8 mouse cellular contexts compared by ENCODE assay signal in the genomic region with DNA sequence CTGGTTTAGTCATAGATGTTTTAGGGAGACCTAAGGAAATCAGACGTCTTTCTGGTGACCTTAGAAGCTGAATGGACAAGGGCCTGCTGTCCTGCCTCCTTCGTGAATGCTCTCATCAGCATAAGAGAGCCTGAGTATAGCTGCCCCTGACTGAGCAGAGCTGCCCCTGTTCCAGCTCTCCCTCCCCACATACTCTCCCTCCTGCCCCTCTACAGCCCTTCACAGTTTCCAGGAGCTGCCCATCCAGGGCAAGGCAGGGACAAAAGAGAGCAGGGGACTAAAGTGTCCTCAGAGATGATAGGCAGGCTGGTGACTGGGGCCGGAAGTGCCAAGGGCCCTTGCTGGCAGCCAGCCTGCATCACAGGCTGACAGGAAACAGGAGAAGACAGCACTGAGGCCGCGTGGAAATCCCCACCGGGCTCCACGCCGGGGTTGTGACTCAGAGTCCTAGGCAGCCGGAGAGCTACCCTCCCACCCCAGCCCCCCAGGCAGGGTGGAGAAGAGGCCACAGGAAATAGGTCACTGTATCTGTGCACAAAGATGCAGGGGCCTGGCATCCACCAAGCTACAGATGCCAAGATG. TPM values are rescaled to one million over a fixed set of nuclear protein-coding genes. Genes with fewer than 3 reads are reported as not detected.
DNase-seq lines count a peak whose midpoint lies in the region; ATAC-seq and TF ChIP-seq lines count a peak whose summit lies in the region.

No protein-coding gene starts in this region.

- intact Hi-C loops in heart, adult 2 months (cut with DNase I) = loop anchor here (2.0 to 5.0 kb wide), 2 partner anchors 39 to 53 kb away; no protein-coding TSS in a partner anchor

- 3% methylated on average over 9 of the region's 9 CpGs for WGBS in heart, adult 2 months
- WGBS in kidney, embryonic 14.5 days = 24% methylated on average over 9 of the region's 9 CpGs
- WGBS in small intestine, adult 2 months = 31% methylated on average over 9 of the region's 9 CpGs

- H3K4me2 ChIP-seq in CH12.LX (ENCODE audit: insufficient read depth, low read depth, poor library complexity, severe bottlenecking) = peak overlapping the region; percentile 50
- H3K4me2 ChIP-seq in kidney, embryonic 14.5 days (replicated peaks; ENCODE audit: low read depth, low read length) = no peak overlapping the region

- peak; percentile 57; the same call in 1 of the 2 replicates for TF ChIP-seq EP300 in CH12.LX (IDR thresholded peaks at IDR 0.05; ENCODE audit: low read length)
- no peak for TF ChIP-seq EP300 in heart, adult 2 months (IDR thresholded peaks at IDR 0.05; ENCODE audit: insufficient read depth, low read depth, low read length)

- no peak for TF ChIP-seq RAD21 in CH12.LX (IDR thresholded peaks at IDR 0.05; ENCODE audit: low read depth, low read length)

- H3K9ac ChIP-seq in CH12.LX (ENCODE audit: insufficient read depth, low read depth) = no peak overlapping the region
- H3K9ac ChIP-seq in heart, adult 2 months (ENCODE audit: low read depth, low read length) = peak overlapping the region; percentile 21; the same call in 1 of the 2 replicates
- peak overlapping the region; percentile 31; the same call in 1 of the 2 replicates for H3K9ac ChIP-seq in kidney, embryonic 14.5 days (ENCODE audit: low read depth, low read length)

- no peaks in the 10 kb centered on the region for H3K79me2 ChIP-seq in CH12.LX (replicated peaks; ENCODE audit: control insufficient read depth, extremely low read depth, insufficient read depth, poor library complexity, severe bottlenecking)
- H3K79me2 ChIP-seq in heart, adult 2 months (replicated peaks; ENCODE audit: control insufficient read depth, insufficient read depth, low read length) = no peaks in the 10 kb centered on the region

- DNase-seq in 3134 (ENCODE audit: extremely low read depth, insufficient read length, low spot score) = peak; percentile 87
- peak; percentile 79 for DNase-seq in CH12.LX (ENCODE audit: extremely low read depth)
- peak; percentile 74 for DNase-seq in cerebellum, postnatal 10 days
- peak; percentile 78 to 88 for DNase-seq in heart, adult 2 months
- DNase-seq in lung, postnatal 14 days = peak; percentile 70
- no peak for DNase-seq in testis, postnatal 10 days (ENCODE audit: low spot score)

- no peak for ATAC-seq in kidney, embryonic 14.5 days (ENCODE audit: low FRiP score, low TSS enrichment)

- no peak overlapping the region for H3K27ac ChIP-seq in CH12.LX (ENCODE audit: insufficient read depth, low read depth)
- peak overlapping the region; percentile 61 for H3K27ac ChIP-seq in heart, adult 2 months
- 0 out of 2 replicates have a peak overlapping the region, but pooled peaks have one; percentile 47 for H3K27ac ChIP-seq in kidney, embryonic 14.5 days (ENCODE audit: low read depth, low read length)
- peak overlapping the region; percentile 42 for H3K27ac ChIP-seq in small intestine, adult 2 months (ENCODE audit: insufficient read depth, low read depth, low read length)

- peaks cover 35 to 68% of the 10 kb centered on the region in 2 experiments for H3K4me1 ChIP-seq in CH12.LX (ENCODE audit: control insufficient read depth in 1 of 2, insufficient read depth in 2 of 2)
- peaks cover 21% of the 10 kb centered on the region for H3K4me1 ChIP-seq in heart, adult 2 months (ENCODE audit: control insufficient read depth, insufficient read depth, low read length)
- H3K4me1 ChIP-seq in kidney, embryonic 14.5 days (ENCODE audit: control insufficient read depth, insufficient read depth, low read length) = peaks cover 46% of the 10 kb centered on the region
- H3K4me1 ChIP-seq in small intestine, adult 2 months (ENCODE audit: control insufficient read depth, insufficient read depth, insufficient read length, low read length) = peaks cover 17% of the 10 kb centered on the region

- H3K27me3 ChIP-seq in CH12.LX (replicated peaks) = no peaks in the 10 kb centered on the region
- H3K27me3 ChIP-seq in heart, adult 2 months (ENCODE audit: control insufficient read depth, insufficient read depth, low read length) = no peaks in the 10 kb centered on the region
- H3K27me3 ChIP-seq in kidney, embryonic 14.5 days (ENCODE audit: control insufficient read depth, insufficient read depth, low read length) = no peaks in the 10 kb centered on the region
- no peaks in the 10 kb centered on the region for H3K27me3 ChIP-seq in small intestine, adult 2 months (ENCODE audit: control insufficient read depth, insufficient read depth, low read length)

- no peak for TF ChIP-seq POLR2A in CH12.LX (IDR thresholded peaks at IDR 0.05; ENCODE audit: low read depth, low read length)
- TF ChIP-seq POLR2A in heart, adult 2 months (IDR thresholded peaks at IDR 0.05; ENCODE audit: insufficient read depth, low read depth, low read length) = no peak
- no peak for TF ChIP-seq POLR2A in small intestine, adult 2 months (IDR thresholded peaks at IDR 0.05; ENCODE audit: low read depth, low read length)

- H3K36me3 ChIP-seq in CH12.LX (replicated peaks in 1 of 2; ENCODE audit: control insufficient read depth in 1 of 2, insufficient read depth in 1 of 2, low read length in 1 of 2) = no peaks in the 10 kb centered on the region
- 0 out of 2 replicates have a peak, but pooled peaks cover 2% of the 10 kb centered on the region for H3K36me3 ChIP-seq in heart, adult 2 months (ENCODE audit: control insufficient read depth, insufficient read depth, low read length)
- peaks cover 5% of the 10 kb centered on the region; the same call in 1 of the 2 replicates for H3K36me3 ChIP-seq in kidney, embryonic 14.5 days (ENCODE audit: control insufficient read depth, insufficient read depth, low read length)
- 0 out of 2 replicates have a peak, but pooled peaks cover 2% of the 10 kb centered on the region for H3K36me3 ChIP-seq in small intestine, adult 2 months (ENCODE audit: control insufficient read depth, insufficient read depth, low read length)

- H3K9me3 ChIP-seq in CH12.LX (replicated peaks; ENCODE audit: low read length) = peaks cover 14% of the 10 kb centered on the region
- H3K9me3 ChIP-seq in kidney, embryonic 14.5 days (ENCODE audit: control insufficient read depth, low read length) = no peaks in the 10 kb centered on the region

- no peak for TF ChIP-seq CTCF in CH12.LX (conservative IDR thresholded peaks at IDR 0.05 in 1 of 2, IDR thresholded peaks at IDR 0.05 in 1 of 2; ENCODE audit: low read depth in 2 of 2, low read length in 2 of 2)
- TF ChIP-seq CTCF in heart, adult 2 months (IDR thresholded peaks at IDR 0.05) = no peak
- TF ChIP-seq CTCF in small intestine, adult 2 months (IDR thresholded peaks at IDR 0.05; ENCODE audit: extremely low read depth, insufficient read length, insufficient replicate concordance, low read depth, low read length) = no peak

- H3K4me3 ChIP-seq in CH12.LX (replicated peaks in 1 of 3; ENCODE audit: low read depth in 2 of 3, low read length in 2 of 3, poor library complexity in 1 of 3) = no peak overlapping the region
- no peak overlapping the region for H3K4me3 ChIP-seq in heart, adult 2 months
- H3K4me3 ChIP-seq in kidney, embryonic 14.5 days (ENCODE audit: low read length) = no peak overlapping the region
- H3K4me3 ChIP-seq in small intestine, adult 2 months (ENCODE audit: low read depth, low read length) = no peak overlapping the region

- in situ Hi-C loops in CH12.LX (cut with MboI; ENCODE audit: low pct_ligation_motif_present, low pct_unique_long_range_greater_than_20kb, low sequenced_read_pairs) = no loop called here

- dilution Hi-C loops in CH12.LX (cut with MboI; ENCODE audit: extremely low pct_ligation_motif_present, extremely low pct_unique_long_range_greater_than_20kb, low sequenced_read_pairs) = no loop called here

TF ChIP-seq in CH12.LX, 34 proteins besides CTCF, POLR2A, EP300 and RAD21:
- no peak for TF ChIP-seq ZMIZ1 (IDR thresholded peaks at IDR 0.05; ENCODE audit: low read depth, low read length)
- TF ChIP-seq TCF12 (IDR thresholded peaks at IDR 0.05; ENCODE audit: low read depth, low read length) = peak; percentile 59; the same call in 1 of the 2 replicates
- TF ChIP-seq IRF4 (IDR thresholded peaks at IDR 0.05; ENCODE audit: low read depth, low read length) = peak; percentile 48; the same call in 1 of the 2 replicates
- TF ChIP-seq ELF1 (IDR thresholded peaks at IDR 0.05; ENCODE audit: low read depth, low read length) = peak; percentile 82
- TF ChIP-seq ZC3H11A (IDR thresholded peaks at IDR 0.05; ENCODE audit: low read depth, low read length) = no peak
- peak; percentile 53; the same call in 1 of the 2 replicates for TF ChIP-seq CHD2 (IDR thresholded peaks at IDR 0.05; ENCODE audit: low read length)
- TF ChIP-seq ETS1 (conservative IDR thresholded peaks at IDR 0.05; ENCODE audit: low read depth, low read length) = peak; percentile 76
- no peak for TF ChIP-seq ZNF384 (IDR thresholded peaks at IDR 0.05; ENCODE audit: low read depth, low read length)
- peak; percentile 42; the same call in 1 of the 2 replicates for TF ChIP-seq MYC (IDR thresholded peaks at IDR 0.05; ENCODE audit: low read depth, low read length)
- TF ChIP-seq MXI1 (IDR thresholded peaks at IDR 0.05; ENCODE audit: low read depth, low read length) = 0 out of 2 replicates have a peak, but pooled peaks have one; percentile 41
- peak; percentile 29; the same call in 1 of the 2 replicates for TF ChIP-seq HCFC1 (IDR thresholded peaks at IDR 0.05; ENCODE audit: low read depth, low read length)
- peak; percentile 74; the same call in 1 of the 2 replicates for TF ChIP-seq MEF2A (IDR thresholded peaks at IDR 0.05; ENCODE audit: borderline replicate concordance, low read depth, low read length)
- peak; percentile 45 for TF ChIP-seq BHLHE40 (IDR thresholded peaks at IDR 0.05; ENCODE audit: low read depth, low read length)
TF ChIP-seq in CH12.LX: peak in this region for 10.

RNA-seq across cellular contexts. Expression of gene Smad3, which starts 51.6 kb away (rescaled TPM):
- 0.50 and 0.81 TPM in 2 replicates for total RNA-seq in CH12.LX (2012; rRNA removed)
- 0.43 and 1.5 TPM in 2 replicates for total RNA-seq in CH12.LX (2014; rRNA removed)
- 0.90 and 1.2 TPM in 2 replicates for polyA plus RNA-seq in CH12.LX (2012; ENCODE audit: insufficient read length, low read depth)
- total RNA-seq in heart, adult 2 months (2021) = 10 to 100 TPM; 12.4 to 13.0 TPM
- polyA plus RNA-seq in heart, adult 2 months (2012; rRNA removed) = 18.4 and 24.0 TPM in 2 replicates
- polyA plus RNA-seq in kidney, embryonic 14.5 days (2014; fragmentation: Nextera tagmentation; extraction: Ambion mirVana) = 17.6 and 21.2 TPM in 2 replicates
- polyA plus RNA-seq in small intestine, adult 2 months (2012; rRNA removed) = 13.9 and 21.6 TPM in 2 replicates
